In the genomic region with DNA sequence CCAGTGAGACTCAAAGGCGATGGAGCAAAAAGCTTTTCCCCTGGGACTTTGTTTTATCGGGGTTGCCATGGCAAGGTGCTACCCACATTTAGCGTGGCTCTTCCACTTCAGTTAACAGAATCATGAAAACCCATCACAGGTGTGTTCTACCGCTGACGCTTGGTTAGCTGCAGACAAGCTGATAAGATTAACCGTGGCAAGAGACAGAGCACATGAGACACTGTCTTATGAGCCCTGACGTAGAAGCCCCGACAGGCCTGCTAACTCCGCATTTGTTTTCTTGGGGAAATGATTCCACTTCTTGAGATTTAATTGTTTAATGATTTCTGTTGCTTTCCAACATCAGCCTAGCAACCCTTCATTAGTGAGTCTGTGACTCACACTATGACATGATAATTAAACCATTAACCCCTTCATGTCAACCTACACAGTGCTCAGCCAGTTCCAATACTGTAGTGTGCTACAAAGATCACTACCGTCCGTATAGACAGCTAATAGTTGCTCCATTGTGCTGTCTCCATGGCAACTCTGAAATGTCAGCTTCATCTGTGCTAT, we compare ENCODE assay signal across 10 mouse cellular contexts. TPM values are rescaled to one million over a fixed set of nuclear protein-coding genes. Genes with fewer than 3 reads are reported as not detected.
A peak's percentile ranks its signal among the peaks of the same experiment; 100 is the strongest.
DNase-seq lines count a peak whose midpoint lies in the region; ATAC-seq and TF ChIP-seq lines count a peak whose summit lies in the region.
"Had no signal": no experiment of that assay in that cellular context is flagged by ENCODE, and none has a peak within 500 bp of the region (broad histone marks: within the 10 kb centered on the region; RNA-seq: fewer than 3 reads in every experiment).

No protein-coding gene starts in this region.

- H3K79me2 ChIP-seq in MEL (ENCODE audit: control insufficient read depth, insufficient read depth, low read length, poor library complexity) = no peaks in the 10 kb centered on the region

- no peak overlapping the region for H3K9ac ChIP-seq in MEL (ENCODE audit: control insufficient read depth, low read depth, low read length, poor library complexity, severe bottlenecking)
- H3K9ac ChIP-seq in forebrain, embryonic 12.5 days = peak overlapping the region; percentile 36; the same call in 1 of the 2 replicates
- no peak overlapping the region for H3K9ac ChIP-seq in midbrain, embryonic 12.5 days (replicated peaks)
- H3K9ac ChIP-seq: embryonic facial prominence, embryonic 13.5 days had no signal

- no peak overlapping the region for H3K27ac ChIP-seq in MEL (ENCODE audit: control insufficient read depth, low read depth, low read length)
- H3K27ac ChIP-seq in forebrain, embryonic 12.5 days = peak overlapping the region; percentile 77; the same call in 1 of the 2 replicates
- H3K27ac ChIP-seq in midbrain, embryonic 12.5 days (replicated peaks) = 0 out of 2 replicates have a peak overlapping the region, but pooled peaks have one; percentile 1
- H3K27ac ChIP-seq: embryonic facial prominence, embryonic 13.5 days had no signal

- H3K36me3 ChIP-seq in MEL (ENCODE audit: control insufficient read depth in 1 of 2, insufficient read depth in 2 of 2, low read length in 2 of 2) = peaks cover 0 to 14% of the 10 kb centered on the region in 2 experiments; a peak in 2 of 4 replicates
- no peaks in the 10 kb centered on the region for H3K36me3 ChIP-seq in forebrain, embryonic 12.5 days (replicated peaks)
- H3K36me3 ChIP-seq in midbrain, embryonic 12.5 days = no peaks in the 10 kb centered on the region
- H3K36me3 ChIP-seq: embryonic facial prominence, embryonic 13.5 days had no signal

- TF ChIP-seq CTCF in MEL (IDR thresholded peaks at IDR 0.05 in 2 of 3, conservative IDR thresholded peaks at IDR 0.05 in 1 of 3; ENCODE audit: control insufficient read depth in 1 of 3, insufficient read depth in 1 of 3, low read depth in 2 of 3, low read length in 3 of 3, poor library complexity in 1 of 3, severe bottlenecking in 1 of 3) = no peak

- H3K4me1 ChIP-seq in MEL (ENCODE audit: control insufficient read depth in 1 of 2, insufficient read depth in 2 of 2, low read length in 2 of 2) = peaks cover 2 to 13% of the 10 kb centered on the region in 2 experiments; a peak in 2 of 4 replicates
- H3K4me1 ChIP-seq in forebrain, embryonic 12.5 days = peaks cover 12% of the 10 kb centered on the region
- H3K4me1 ChIP-seq in midbrain, embryonic 12.5 days = peaks cover 13% of the 10 kb centered on the region; the same call in 1 of the 2 replicates

- TF ChIP-seq EP300 in MEL (IDR thresholded peaks at IDR 0.05; ENCODE audit: low read depth in 1 of 2, low read length in 2 of 2) = peak in 1 of 2 experiments; percentile 59; a peak in 2 of 4 replicates

- peak; percentile 84 for ATAC-seq in forebrain, embryonic 12.5 days (ENCODE audit: low FRiP score)
- peak; percentile 49; the same call in 1 of the 2 replicates for ATAC-seq in midbrain, embryonic 12.5 days (ENCODE audit: low FRiP score, low read depth)

- peak overlapping the region; percentile 44 for H3K4me2 ChIP-seq in forebrain, embryonic 12.5 days
- H3K4me2 ChIP-seq in midbrain, embryonic 12.5 days (replicated peaks) = 0 out of 2 replicates have a peak overlapping the region, but pooled peaks have one; percentile 6
- H3K4me2 ChIP-seq: embryonic facial prominence, embryonic 13.5 days had no signal

- TF ChIP-seq POLR2A in MEL (IDR thresholded peaks at IDR 0.05; ENCODE audit: control insufficient read depth in 1 of 2, insufficient read depth in 1 of 2, low read depth in 1 of 2, low read length in 2 of 2, poor library complexity in 1 of 2) = no peak

- no peak for TF ChIP-seq RAD21 in MEL (IDR thresholded peaks at IDR 0.05; ENCODE audit: low read depth, low read length)

- 38% methylated on average over 11 of the region's 11 CpGs for WGBS in forebrain, embryonic 12.5 days
- WGBS in midbrain, embryonic 12.5 days = 63% methylated on average over 11 of the region's 11 CpGs

- H3K9me3 ChIP-seq in MEL (replicated peaks; ENCODE audit: insufficient read depth, low read length) = no peaks in the 10 kb centered on the region
- H3K9me3 ChIP-seq in forebrain, embryonic 12.5 days = no peaks in the 10 kb centered on the region
- no peaks in the 10 kb centered on the region for H3K9me3 ChIP-seq in midbrain, embryonic 12.5 days
- H3K9me3 ChIP-seq: embryonic facial prominence, embryonic 13.5 days had no signal

- H3K27me3 ChIP-seq in MEL (ENCODE audit: control insufficient read depth in 1 of 2, insufficient read depth in 2 of 2, low read length in 2 of 2) = no peaks in the 10 kb centered on the region; a peak in 1 of 4 replicates
- no peaks in the 10 kb centered on the region for H3K27me3 ChIP-seq in forebrain, embryonic 12.5 days
- H3K27me3 ChIP-seq in midbrain, embryonic 12.5 days = no peaks in the 10 kb centered on the region
- H3K27me3 ChIP-seq: embryonic facial prominence, embryonic 13.5 days had no signal

- DNase-seq in layer of hippocampus, adult 9-11 months = peak; percentile 13
- no peak for DNase-seq in layer of hippocampus, adult 9-10 months (ENCODE audit: low spot score)
- peak; percentile 57 for DNase-seq in MEL (ENCODE audit: low read depth, low spot score)
- no peak for DNase-seq in thymus, postnatal 14 days
- no peak for DNase-seq in frontal cortex, postnatal 14 days (ENCODE audit: low spot score in 2 of 2)
- no peak for DNase-seq in gastrocnemius, postnatal 10 days
- DNase-seq: lung, postnatal 4 days had no signal

- H3K4me3 ChIP-seq in MEL (ENCODE audit: control insufficient read depth in 1 of 2, insufficient read depth in 1 of 2, low read depth in 2 of 2, low read length in 2 of 2) = no peak overlapping the region
- no peak overlapping the region for H3K4me3 ChIP-seq in forebrain, embryonic 12.5 days (replicated peaks)
- no peak overlapping the region for H3K4me3 ChIP-seq in midbrain, embryonic 12.5 days
- H3K4me3 ChIP-seq: embryonic facial prominence, embryonic 13.5 days had no signal

TF ChIP-seq in MEL, 35 proteins besides CTCF, POLR2A, EP300 and RAD21 (continues in another document):
- TF ChIP-seq MYC (IDR thresholded peaks at IDR 0.05; ENCODE audit: low read depth, low read length) (no peak), ZKSCAN1 (IDR thresholded peaks at IDR 0.05; ENCODE audit: low read depth, low read length) (no peak), RCOR1 (IDR thresholded peaks at IDR 0.05; ENCODE audit: low read depth, low read length) (no peak), ZC3H11A (IDR thresholded peaks at IDR 0.05; ENCODE audit: low read depth, low read length) (no peak), UBTF (IDR thresholded peaks at IDR 0.05; ENCODE audit: borderline replicate concordance, insufficient read depth, low read depth, low read length) (no peak), SIN3A (IDR thresholded peaks at IDR 0.05; ENCODE audit: low read length) (peak; percentile 14; the same call in 1 of the 2 replicates), SMC3 (IDR thresholded peaks at IDR 0.05; ENCODE audit: low read depth, low read length) (no peak), NELFE (IDR thresholded peaks at IDR 0.05; ENCODE audit: low read depth, low read length) (no peak), KAT2A (conservative IDR thresholded peaks at IDR 0.05; ENCODE audit: low read depth, low read length) (no peak), MYB (IDR thresholded peaks at IDR 0.05; ENCODE audit: low read depth, low read length) (no peak), NRF1 (IDR thresholded peaks at IDR 0.05; ENCODE audit: insufficient read depth, low read depth, low read length, poor library complexity, severe bottlenecking) (no peak), MAZ (IDR thresholded peaks at IDR 0.05; ENCODE audit: low read depth, low read length) (no peak), ETS1 (IDR thresholded peaks at IDR 0.05; ENCODE audit: low read depth, low read length) (no peak), ZMIZ1 (IDR thresholded peaks at IDR 0.05; ENCODE audit: low read depth, low read length) (no peak), CHD1 (IDR thresholded peaks at IDR 0.05; ENCODE audit: low read depth, low read length) (no peak), ELF1 (IDR thresholded peaks at IDR 0.05; ENCODE audit: low read depth, low read length) (no peak), E2F4 (IDR thresholded peaks at IDR 0.05; ENCODE audit: borderline replicate concordance, low read depth, low read length) (no peak), USF1 (IDR thresholded peaks at IDR 0.05; ENCODE audit: low read depth, low read length) (no peak), TBP (IDR thresholded peaks at IDR 0.05; ENCODE audit: low read depth, low read length) (no peak), ZNF384 (IDR thresholded peaks at IDR 0.05; ENCODE audit: low read depth, low read length) (peak; percentile 48; the same call in 1 of the 2 replicates), JUND (IDR thresholded peaks at IDR 0.05; ENCODE audit: low read depth, low read length) (no peak), HCFC1 (IDR thresholded peaks at IDR 0.05; ENCODE audit: low read depth, low read length) (no peak), TCF12 (IDR thresholded peaks at IDR 0.05; ENCODE audit: low read depth, low read length) (peak; percentile 59), BHLHE40 (IDR thresholded peaks at IDR 0.05; ENCODE audit: borderline replicate concordance, low read depth, low read length) (0 out of 2 replicates have a peak, but pooled peaks have one; percentile 15), MEF2A (IDR thresholded peaks at IDR 0.05; ENCODE audit: extremely low read depth, insufficient replicate concordance, low read depth, low read length, poor library complexity, severe bottlenecking) (no peak), POLR2AphosphoS2 (IDR thresholded peaks at IDR 0.05; ENCODE audit: low read length) (no peak), MAX (IDR thresholded peaks at IDR 0.05; ENCODE audit: low read length) (no peak), GATA1 (IDR thresholded peaks at IDR 0.05; ENCODE audit: low read depth, low read length) (peak; percentile 68)

RNA-seq across cellular contexts. Expression of gene Cybrd1, which starts 42.7 kb away (rescaled TPM):
- total RNA-seq in MEL (2012; rRNA removed) = 0.08 and 0.10 TPM in 2 replicates
- under 1 TPM in 1 of 2 experiments, not detected in 1; 0.21 TPM for polyA plus RNA-seq in MEL (2012; ENCODE audit: insufficient read depth in 1 of 2, insufficient read length in 2 of 2, low read depth in 1 of 2, low replicate concordance in 2 of 2, missing spikeins in 1 of 2)
- polyA plus RNA-seq in forebrain, embryonic 12.5 days (2016; fragmentation: Nextera tagmentation; extraction: Ambion mirVana) = 0.38 and 0.41 TPM in 2 replicates
- 0.42 and 0.60 TPM in 2 replicates for polyA plus RNA-seq in midbrain, embryonic 12.5 days (2016; fragmentation: Nextera tagmentation; extraction: Ambion mirVana)
- total RNA-seq in gastrocnemius, postnatal 10 days (2021) = 1 to 10 TPM; 3.0 to 4.1 TPM

RNA-seq across cellular contexts. Expression of gene Dync1i2, which starts 51.1 kb away (rescaled TPM):
- total RNA-seq in MEL (2012; rRNA removed) = 21.8 and 23.3 TPM in 2 replicates
- polyA plus RNA-seq in MEL (2012; ENCODE audit: insufficient read depth in 1 of 2, insufficient read length in 2 of 2, low read depth in 1 of 2, low replicate concordance in 2 of 2, missing spikeins in 1 of 2) = 100 to 1,000 TPM in 1 of 2 experiments, 10 to 100 TPM in 1; 59.1 to 156 TPM
- 171 and 182 TPM in 2 replicates for polyA plus RNA-seq in forebrain, embryonic 12.5 days (2016; fragmentation: Nextera tagmentation; extraction: Ambion mirVana)
- 159 and 166 TPM in 2 replicates for polyA plus RNA-seq in midbrain, embryonic 12.5 days (2016; fragmentation: Nextera tagmentation; extraction: Ambion mirVana)
- total RNA-seq in gastrocnemius, postnatal 10 days (2021) = 10 to 100 TPM; 54.5 to 62.8 TPM

Comparison
In these comparisons a context has a peak if more than half of its experiments do, and no peak if none do; other contexts are left out.
1. DNase-seq: peak in layer of hippocampus, adult 9-11 months (single experiment) and MEL (single experiment); none in layer of hippocampus, adult 9-10 months (single experiment), thymus, postnatal 14 days (single experiment), frontal cortex, postnatal 14 days (0 of 2) and gastrocnemius, postnatal 10 days (single experiment).